Mouse (Mus musculus) midbrain, embryonic 14.5 days (tissue): Measurements from ENCODE around the gene Foxp2. TPM values are rescaled to one million over a fixed set of nuclear protein-coding genes. Genes with fewer than 3 reads are reported as not detected.
A peak's percentile ranks its signal among the peaks of the same experiment; 100 is the strongest.

Source experiments
- ATAC-seq: fragments of 200-750 bp; cut with Nextera tagmentation; 2 replicates; pipeline ENCODE4 v1.8.0; 2017; ENCODE audit warnings: moderate number of reproducible peaks, moderate library complexity; ENCODE audit not compliant: low FRiP score, low TSS enrichment
- DNase-seq: peaks from one replicate; pipeline ENCODE4 v3.0.0-alpha.2; 2015
- H3K27ac ChIP-seq: fragments of 300-500 bp; sonication (generic); replicated peaks from 2 replicates; pipeline ENCODE4 v1.5.1; 2014; ENCODE audit warnings: mild to moderate bottlenecking, low read depth, low read length, moderate library complexity
- H3K27me3 ChIP-seq: fragments of 300-500 bp; sonication (generic); 2 replicates; pipeline ENCODE4 v1.6.1; 2014; ENCODE audit warnings: low read length, control low read depth, mixed read lengths; ENCODE audit not compliant: control insufficient read depth, insufficient read depth
- H3K36me3 ChIP-seq: fragments of 300-500 bp; sonication (generic); 2 replicates; pipeline ENCODE4 v1.6.1; 2014; ENCODE audit warnings: low read length, control low read depth; ENCODE audit not compliant: control insufficient read depth, insufficient read depth
- H3K4me1 ChIP-seq: fragments of 300-500 bp; sonication (generic); 2 replicates; pipeline ENCODE4 v1.6.1; 2014; ENCODE audit warnings: mild to moderate bottlenecking, antibody characterized with exemption, low read length, control low read depth; ENCODE audit not compliant: control insufficient read depth, insufficient read depth
- H3K4me2 ChIP-seq: fragments of 300-500 bp; sonication (generic); 2 replicates; pipeline ENCODE4 v1.6.1; 2014; ENCODE audit warnings: mild to moderate bottlenecking, low read length, moderate library complexity
- H3K4me3 ChIP-seq: fragments of 300-500 bp; sonication (generic); replicated peaks from 2 replicates; pipeline ENCODE4 v1.5.1; 2014; ENCODE audit warnings: low read depth, low read length
- H3K9ac ChIP-seq: fragments of 300-500 bp; sonication (generic); replicated peaks from 2 replicates; pipeline ENCODE4 v1.6.1; 2014; ENCODE audit warnings: mild to moderate bottlenecking, low read length, moderate library complexity
- H3K9me3 ChIP-seq: fragments of 300-500 bp; sonication (generic); 2 replicates; pipeline ENCODE4 v1.6.1; 2016; ENCODE audit warnings: low read length, control low read depth, mixed read lengths; ENCODE audit not compliant: control insufficient read depth
- WGBS: fragments of 180-500 bp; shearing (Covaris S2); extraction: QIAGEN DNeasy Blood & Tissue Kit; methylation state at CpG from one replicate; pipeline ENCODE4 v1.1.7; 2014; 5-methylcytosine and 5-hydroxymethylcytosine counted together
- polyA plus RNA-seq: library from polyadenylated mRNA; unstranded; fragments of >200 nt; fragmentation: Nextera tagmentation; extraction: Ambion mirVana; gene quantifications from 2 replicates; pipeline ENCODE4 v1.2.1, GENCODE M21; 2014

Gene Foxp2
- polyA plus RNA-seq, 1 experiment from 2014 or later = 106 TPM

- H3K36me3 ChIP-seq = no peaks in the 10 kb centered on the region
- H3K4me3 ChIP-seq = no peak overlapping the region
- WGBS = 8% methylated on average over 8 of the region's 8 CpGs
- peak; percentile 48 for DNase-seq
- H3K4me2 ChIP-seq = no peak overlapping the region
- no peaks in the 10 kb centered on the region for H3K27me3 ChIP-seq
- no peak overlapping the region for H3K9ac ChIP-seq
- peak overlapping the region; percentile 55 for H3K27ac ChIP-seq
- no peaks in the 10 kb centered on the region for H3K9me3 ChIP-seq
- peaks cover 20% of the 10 kb centered on the region for H3K4me1 ChIP-seq
- peak; percentile 32; the same call in 1 of the 2 replicates for ATAC-seq
These were observed 469.1 kb downstream of the Foxp2 start for GRCm38 (mm10) chr6:15370281-15370680.

GRCm38 (mm10) chr6:15370827-15371226 is 469.7 kb downstream of the Foxp2 start:
- Histone ChIP-seq H3K4me3 (no peak overlapping the region), H3K36me3 (no peaks in the 10 kb centered on the region), H3K27me3 (no peaks in the 10 kb centered on the region), H3K4me1 (peaks cover 20% of the 10 kb centered on the region), H3K9me3 (no peaks in the 10 kb centered on the region), H3K4me2 (no peak overlapping the region), H3K27ac (peak overlapping the region; percentile 2; the same call in 1 of the 2 replicates), H3K9ac (no peak overlapping the region)
- ATAC-seq = no peak
- DNase-seq = no peak
- WGBS = 52% methylated on average over 4 of the region's 4 CpGs

GRCm38 (mm10) chr6:15373621-15374020 is 472.5 kb downstream of the Foxp2 start:
- ATAC-seq (no peak), DNase-seq (peak; percentile 31)
- Histone ChIP-seq H3K27ac (no peak overlapping the region), H3K4me3 (no peak overlapping the region), H3K9me3 (no peaks in the 10 kb centered on the region), H3K9ac (no peak overlapping the region), H3K36me3 (no peaks in the 10 kb centered on the region), H3K4me1 (peaks cover 25% of the 10 kb centered on the region), H3K27me3 (no peaks in the 10 kb centered on the region), H3K4me2 (no peak overlapping the region)
- 54% methylated on average over 3 of the region's 3 CpGs for WGBS

GRCm38 (mm10) chr6:15378261-15378660 is 477.1 kb downstream of the Foxp2 start:
- no peak overlapping the region for H3K4me2 ChIP-seq
- H3K4me3 ChIP-seq = no peak overlapping the region
- no peaks in the 10 kb centered on the region for H3K27me3 ChIP-seq
- no peaks in the 10 kb centered on the region for H3K36me3 ChIP-seq
- DNase-seq (no peak), ATAC-seq (no peak; the same call in 1 of the 2 replicates)
- no peaks in the 10 kb centered on the region for H3K9me3 ChIP-seq
- 26% methylated on average over 5 of the region's 5 CpGs for WGBS
- H3K9ac ChIP-seq = no peak overlapping the region
- peaks cover 4% of the 10 kb centered on the region for H3K4me1 ChIP-seq
- H3K27ac ChIP-seq = no peak overlapping the region

- H3K27me3 ChIP-seq = no peaks in the 10 kb centered on the region
- peaks cover 11% of the 10 kb centered on the region; the same call in 1 of the 2 replicates for H3K4me1 ChIP-seq
- DNase-seq = no peak
- 50% methylated on average over 6 of the region's 6 CpGs for WGBS
- no peaks in the 10 kb centered on the region for H3K36me3 ChIP-seq
- H3K9ac ChIP-seq = no peak overlapping the region
- H3K4me2 ChIP-seq = no peak overlapping the region
- no peak overlapping the region for H3K4me3 ChIP-seq
- no peaks in the 10 kb centered on the region for H3K9me3 ChIP-seq
- ATAC-seq = no peak
- no peak overlapping the region for H3K27ac ChIP-seq
These were observed 495.3 kb downstream of the Foxp2 start for GRCm38 (mm10) chr6:15396462-15396861.

- Histone ChIP-seq H3K27ac (no peak overlapping the region), H3K4me1 (peaks cover 14% of the 10 kb centered on the region; the same call in 1 of the 2 replicates), H3K27me3 (no peaks in the 10 kb centered on the region), H3K9ac (no peak overlapping the region), H3K9me3 (no peaks in the 10 kb centered on the region), H3K36me3 (no peaks in the 10 kb centered on the region), H3K4me2 (no peak overlapping the region), H3K4me3 (no peak overlapping the region)
- WGBS = 31% methylated on average over 5 of the region's 5 CpGs
- ATAC-seq (peak; percentile 63; the same call in 1 of the 2 replicates), DNase-seq (peak; percentile 77)
These were observed 496.3 kb downstream of the Foxp2 start for GRCm38 (mm10) chr6:15397485-15397884.

- no peak overlapping the region for H3K9ac ChIP-seq
- no peak overlapping the region for H3K4me3 ChIP-seq
- no peak overlapping the region for H3K27ac ChIP-seq
- DNase-seq (no peak), ATAC-seq (no peak)
- peaks cover 14% of the 10 kb centered on the region; the same call in 1 of the 2 replicates for H3K4me1 ChIP-seq
- no peaks in the 10 kb centered on the region for H3K36me3 ChIP-seq
- no peak overlapping the region for H3K4me2 ChIP-seq
- 58% methylated on average over 3 of the region's 3 CpGs for WGBS
- no peaks in the 10 kb centered on the region for H3K9me3 ChIP-seq
- no peaks in the 10 kb centered on the region for H3K27me3 ChIP-seq
These were observed 500.0 kb downstream of the Foxp2 start for GRCm38 (mm10) chr6:15401138-15401537.

- ATAC-seq (no peak), DNase-seq (no peak)
- H3K4me1 ChIP-seq = peaks cover 19% of the 10 kb centered on the region; the same call in 1 of the 2 replicates
- no peak overlapping the region for H3K27ac ChIP-seq
- no peak overlapping the region for H3K9ac ChIP-seq
- no peaks in the 10 kb centered on the region for H3K27me3 ChIP-seq
- no peaks in the 10 kb centered on the region for H3K36me3 ChIP-seq
- H3K9me3 ChIP-seq = no peaks in the 10 kb centered on the region
- H3K4me2 ChIP-seq = no peak overlapping the region
- WGBS = 75% methylated on average over 4 of the region's 4 CpGs
- no peak overlapping the region for H3K4me3 ChIP-seq
These were observed 500.9 kb downstream of the Foxp2 start for GRCm38 (mm10) chr6:15402026-15402425.

- 29% methylated on average over 4 of the region's 4 CpGs for WGBS
- Histone ChIP-seq H3K4me3 (no peak overlapping the region), H3K9ac (no peak overlapping the region), H3K36me3 (no peaks in the 10 kb centered on the region), H3K27ac (no peak overlapping the region), H3K4me2 (no peak overlapping the region), H3K4me1 (peaks cover 38% of the 10 kb centered on the region), H3K27me3 (no peaks in the 10 kb centered on the region), H3K9me3 (no peaks in the 10 kb centered on the region)
- ATAC-seq = no peak
- DNase-seq = peak; percentile 80
These were observed 514.0 kb downstream of the Foxp2 start for GRCm38 (mm10) chr6:15415099-15415498.
